Mouse (Mus musculus) skeletal muscle tissue, adult 2 months (tissue): ENCODE measurements around the gene Abhd17a.

Source experiments
- DNase-seq: peaks from one replicate; pipeline ENCODE4 v3.0.0-alpha.2; 2012; ENCODE audit warnings: low read depth, low spot score

The Abhd17a gene

DNA sequence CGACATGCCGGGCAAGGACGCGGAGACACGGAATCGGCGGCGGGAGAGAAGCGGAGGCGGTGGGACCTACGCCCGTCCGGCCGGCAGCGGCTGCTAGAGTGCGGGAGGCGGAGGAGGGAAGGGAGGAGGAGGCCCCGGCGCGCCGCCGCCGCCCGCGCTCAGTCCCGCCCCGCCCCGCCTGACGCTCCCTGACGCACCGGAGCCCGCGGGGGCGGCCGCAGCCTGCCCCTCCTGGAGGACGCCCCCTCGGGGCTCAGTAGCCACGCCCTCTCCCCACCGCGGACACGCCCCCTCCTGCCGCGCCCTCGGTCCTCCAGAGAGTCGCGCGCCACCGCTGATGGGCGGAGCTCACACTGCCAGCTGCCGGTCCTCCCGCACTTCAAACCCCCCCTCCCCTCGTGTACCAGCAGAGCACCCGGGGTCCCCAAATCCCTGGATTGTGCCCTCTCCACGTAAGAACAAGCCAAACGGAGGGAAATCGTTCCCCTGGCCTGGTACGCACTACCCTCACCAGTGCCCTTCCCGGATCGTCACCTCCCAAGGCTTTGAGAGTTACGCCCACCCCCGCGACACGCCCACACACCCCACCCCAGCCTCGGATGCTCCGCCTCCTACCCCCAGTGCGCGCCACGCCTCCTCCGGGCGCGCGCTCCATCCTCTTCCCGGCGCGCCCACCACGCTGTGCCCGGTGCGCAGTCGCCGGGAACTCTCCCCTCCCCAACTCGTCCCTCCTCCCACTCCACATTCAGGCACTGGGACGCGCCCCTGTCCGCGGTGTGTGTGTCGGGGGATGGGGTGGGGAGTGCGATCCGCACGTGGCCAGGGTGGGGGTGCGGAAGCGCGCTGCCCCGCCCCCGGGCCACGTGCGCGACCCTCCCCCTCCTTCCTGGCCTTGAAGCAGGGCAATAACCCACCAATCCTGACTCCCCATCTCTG, 12.7 kb downstream of the Abhd17a start, which contains the start of gene Klf16:
Gene Klf16, minus strand, starts transcription at position 127 of the 936 bp plus-strand sequence.
- DNase-seq: peak; percentile 93

- DNase-seq: no peak
These were observed 13.6 kb downstream of the Abhd17a start for GRCm38 (mm10) chr10:80576351-80577194.

GRCm38 (mm10) chr10:80575925-80576324, 14.2 kb downstream of the Abhd17a start:
- DNase-seq: no peak

GRCm38 (mm10) chr10:80574896-80575295, 15.2 kb downstream of the Abhd17a start:
- DNase-seq: no peak

- no peak for DNase-seq
These were observed 16.2 kb downstream of the Abhd17a start for GRCm38 (mm10) chr10:80573944-80574343.

- DNase-seq: no peak
These were observed 17.7 kb downstream of the Abhd17a start for GRCm38 (mm10) chr10:80572477-80572876.

DNA sequence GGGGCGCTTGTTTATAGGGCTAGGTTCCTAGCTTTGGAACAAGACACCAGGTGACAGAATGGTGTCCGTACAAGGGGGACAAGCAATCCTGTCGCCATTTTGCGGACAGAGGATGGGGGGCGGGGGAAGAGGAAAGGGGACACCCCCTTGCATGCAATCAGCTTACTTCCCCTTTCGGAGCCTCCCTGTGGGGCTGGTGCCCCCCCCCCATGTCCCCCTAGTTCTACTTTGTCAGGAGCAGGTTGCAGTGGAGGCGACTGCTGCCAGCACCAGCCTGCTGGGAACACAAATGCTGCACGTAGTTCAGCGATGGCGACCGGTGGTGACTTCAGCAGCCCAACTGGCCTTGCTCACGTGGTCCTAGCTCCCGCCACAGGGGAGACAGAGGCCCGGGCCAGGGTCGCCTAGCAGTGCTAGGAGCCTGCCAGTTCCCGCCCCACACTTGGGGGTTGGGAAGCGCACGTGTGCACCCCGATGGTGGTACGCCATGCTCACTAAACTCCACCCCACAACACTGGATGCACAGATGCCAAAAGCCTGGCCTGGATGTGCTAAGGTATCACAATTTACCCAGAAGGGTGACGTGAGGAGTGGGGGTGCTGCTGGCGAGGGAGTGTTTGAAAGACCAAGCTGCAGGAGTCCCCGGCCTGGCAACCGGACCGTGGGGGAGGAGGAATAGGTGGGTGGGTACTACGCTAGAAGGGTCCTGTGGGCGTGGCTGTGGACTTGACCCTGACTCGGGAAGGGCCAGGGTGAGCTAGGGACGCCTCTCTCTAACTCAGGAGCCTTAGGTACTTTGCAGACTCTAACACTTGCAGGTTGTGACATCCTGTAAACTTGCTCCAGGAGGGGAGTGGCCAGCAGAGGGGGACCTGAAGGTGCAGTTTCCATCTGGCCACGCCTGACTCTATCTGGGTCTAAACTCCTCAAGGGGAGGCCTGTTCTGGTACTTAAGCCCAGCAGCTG, 19.0 kb downstream of the Abhd17a start:
- DNase-seq: no peak

- no peak for DNase-seq
These were observed 19.7 kb downstream of the Abhd17a start for GRCm38 (mm10) chr10:80570419-80570818.

DNA sequence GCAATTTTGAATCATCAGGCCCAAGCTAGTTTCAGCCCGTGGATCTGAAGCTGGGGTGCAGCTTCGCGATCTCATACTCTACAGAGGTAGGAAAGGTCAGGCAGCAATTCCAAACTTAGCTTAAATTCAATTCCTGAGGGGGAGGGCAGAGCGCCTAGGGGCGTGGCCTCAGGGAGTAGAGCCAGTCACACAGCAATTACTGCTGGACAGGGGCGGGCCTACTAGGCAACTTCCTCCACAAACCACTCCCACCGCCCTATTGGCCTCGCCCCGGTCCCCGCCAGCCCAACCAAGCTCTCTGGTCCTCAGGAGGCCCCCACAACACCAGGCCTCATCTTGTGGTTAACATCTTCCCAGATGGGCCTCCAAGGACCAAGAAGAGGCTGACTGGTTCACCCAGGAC, 20.5 kb downstream of the Abhd17a start:
- DNase-seq: peak; percentile 69

DNA sequence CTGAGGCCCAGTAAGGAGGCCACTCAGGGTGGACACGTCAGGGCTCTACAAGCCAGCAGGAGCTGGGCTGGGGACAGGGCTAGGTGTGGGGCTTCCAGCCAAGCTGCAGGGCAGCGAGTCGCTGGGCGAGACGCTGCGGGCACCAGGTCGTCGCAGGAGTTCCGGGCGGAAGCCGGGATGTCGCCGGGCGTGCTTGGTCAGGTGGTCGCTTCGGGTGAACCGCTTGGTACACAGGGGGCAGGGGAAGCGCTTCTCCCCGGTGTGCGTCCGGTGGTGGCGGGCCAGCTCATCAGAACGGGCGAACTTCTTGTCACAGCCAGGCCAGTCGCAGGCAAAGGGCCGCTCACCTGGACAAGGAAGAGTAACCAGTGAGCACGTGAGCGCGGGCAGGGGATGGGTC, 21.3 kb downstream of the Abhd17a start:
- no peak for DNase-seq

- DNase-seq: peak; percentile 63
These were observed 23.6 kb downstream of the Abhd17a start for GRCm38 (mm10) chr10:80566375-80567092.

DNA sequence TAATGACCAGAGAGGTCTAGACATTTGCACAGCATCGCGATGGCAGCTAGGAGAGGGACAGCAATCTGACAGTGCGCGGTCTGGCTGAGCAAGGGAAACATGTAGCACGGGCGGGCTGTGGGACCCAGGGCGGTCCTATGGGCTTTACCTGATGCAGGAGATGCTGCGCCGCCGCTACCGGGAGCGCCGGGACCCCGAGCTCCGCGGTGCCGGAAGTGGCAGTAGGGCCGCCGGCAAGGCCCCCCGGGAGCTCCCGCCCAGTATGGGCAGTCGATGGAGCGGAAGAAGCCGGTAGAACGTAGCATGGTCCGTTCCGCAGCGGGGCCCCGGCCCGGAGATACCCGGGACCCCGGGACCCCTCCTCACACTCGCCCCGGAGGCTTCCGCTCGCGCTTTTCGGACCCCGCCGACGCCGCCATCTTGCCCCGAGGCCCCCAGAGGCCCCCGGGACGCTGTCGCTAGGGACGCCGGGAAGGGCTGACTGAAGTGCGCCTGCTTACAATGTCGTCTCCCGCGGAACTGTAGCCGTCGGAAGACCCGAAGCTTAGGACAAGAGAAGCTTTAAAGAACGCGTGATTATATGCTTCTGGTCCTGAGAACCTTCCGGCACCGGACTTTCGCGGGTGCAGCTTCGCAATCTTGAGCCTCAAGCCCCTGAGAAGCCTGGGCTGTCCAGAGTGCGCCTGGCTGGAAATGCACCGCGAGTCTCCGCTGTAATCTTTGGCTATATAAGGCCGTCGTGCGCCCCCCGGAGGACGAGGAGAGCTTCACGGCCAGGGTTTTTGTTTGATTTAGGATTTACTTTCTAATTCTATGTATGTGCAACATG, 28.8 kb downstream of the Abhd17a start, which contains the start of gene Rexo1:
Gene Rexo1, minus strand, starts transcription at position 445 of the 829 bp plus-strand sequence.
- DNase-seq: peak; percentile 85

DNA sequence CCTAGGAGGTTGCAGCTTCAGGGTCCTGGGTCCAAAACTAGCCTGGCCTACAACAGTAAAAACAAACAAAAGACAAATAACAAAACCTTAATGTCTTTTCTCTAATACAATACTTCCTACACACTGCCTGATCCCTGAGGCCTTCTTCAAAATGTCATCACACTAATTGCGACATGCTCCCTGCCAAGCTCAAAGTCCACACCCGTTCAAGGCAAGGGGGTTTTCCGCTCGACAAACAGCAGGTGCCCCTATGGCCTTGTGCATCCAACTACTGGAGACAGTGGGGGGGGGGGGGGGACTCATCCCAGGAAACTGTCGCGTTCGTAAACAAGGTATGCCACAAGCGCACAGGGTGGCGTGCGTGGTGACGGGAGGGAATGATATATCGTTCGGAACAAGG, 29.5 kb downstream of the Abhd17a start:
- no peak for DNase-seq

- no peak for DNase-seq
These were observed 30.7 kb downstream of the Abhd17a start for GRCm38 (mm10) chr10:80559431-80559830.

- peak; percentile 54 for DNase-seq
These were observed 32.7 kb downstream of the Abhd17a start for GRCm38 (mm10) chr10:80557346-80557965.

DNA sequence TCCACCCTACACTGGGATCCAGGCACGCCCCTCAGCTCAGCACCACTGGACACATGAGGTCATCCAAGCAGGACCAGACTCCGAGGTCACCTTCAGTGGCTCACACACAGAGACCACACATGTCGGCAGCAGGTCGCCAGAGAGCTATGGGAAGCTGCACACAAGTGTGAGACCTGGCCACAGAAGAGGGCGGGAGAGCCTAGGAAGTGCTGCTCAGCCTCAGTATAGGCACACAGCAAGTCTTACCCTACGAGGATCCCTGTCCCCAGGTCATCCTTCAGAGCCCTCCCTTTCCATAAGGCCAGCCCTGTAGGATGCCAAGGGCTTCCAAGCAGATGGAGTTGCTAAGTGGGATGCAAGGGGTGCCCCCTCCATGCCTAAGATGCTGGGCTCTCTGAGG, 36.1 kb downstream of the Abhd17a start:
- no peak for DNase-seq

DNA sequence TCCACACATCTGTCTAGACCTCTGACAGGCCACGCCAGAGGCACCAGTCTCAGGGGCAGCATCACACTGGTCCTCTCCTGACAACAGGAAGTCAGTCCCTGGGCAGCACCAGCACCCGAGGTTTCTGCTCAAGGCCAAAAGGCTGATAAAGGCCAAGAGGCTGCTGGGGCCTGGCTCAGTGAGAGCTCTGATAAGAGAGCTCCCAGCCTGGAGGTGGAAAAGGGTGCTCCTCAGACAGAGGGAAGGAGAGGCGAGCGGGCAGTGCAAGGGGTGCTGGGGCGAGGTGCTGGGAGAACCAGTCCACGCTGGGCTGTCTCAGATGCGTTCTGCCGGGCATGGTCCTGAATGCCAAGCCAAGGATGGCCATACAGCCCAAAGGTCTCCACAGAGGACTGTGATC, 36.6 kb downstream of the Abhd17a start:
- DNase-seq: no peak

GRCm38 (mm10) chr10:80552364-80552763, 37.8 kb downstream of the Abhd17a start:
- no peak for DNase-seq

- no peak for DNase-seq
These were observed 40.9 kb downstream of the Abhd17a start for GRCm38 (mm10) chr10:80549279-80549678.
